15 mouse cellular contexts compared by ENCODE assay signal in the genomic region with DNA sequence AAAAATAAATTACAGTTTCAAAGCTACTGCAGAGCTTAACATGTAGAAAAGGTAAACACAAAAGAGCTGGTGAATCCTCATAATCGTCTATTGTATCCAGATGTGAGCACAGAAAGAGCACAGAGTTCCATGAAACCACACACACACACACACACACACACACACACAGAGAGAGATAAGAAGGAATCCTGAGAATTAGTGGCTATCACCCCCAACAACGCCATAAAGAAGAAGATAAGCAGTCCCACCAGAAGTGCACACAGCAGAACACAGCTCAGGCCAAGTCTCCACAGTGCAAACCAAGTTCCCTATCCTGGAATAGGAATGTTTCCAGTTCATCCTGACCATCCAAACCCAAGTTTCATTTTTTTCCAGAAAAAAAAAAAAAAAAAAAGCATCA.
"Had no signal": no experiment of that assay in that cellular context is flagged by ENCODE, and none has a peak within 500 bp of the region (broad histone marks: within the 10 kb centered on the region; RNA-seq: fewer than 3 reads in every experiment).

No protein-coding gene starts in this region.

- H3K4me1 ChIP-seq: midbrain, embryonic 10.5 days; neural tube, embryonic 15.5 days had no signal

- H3K4me2 ChIP-seq: neural tube, embryonic 15.5 days had no signal

- H3K27ac ChIP-seq: layer of hippocampus, adult 2 months; midbrain, embryonic 10.5 days; neural tube, embryonic 15.5 days had no signal

- DNase-seq: kidney, adult 8-10 months; kidney, postnatal 10 days; kidney, postnatal 4 days; lung, adult 18-20 months; lung, postnatal 4 days; midbrain, embryonic 14.5 days; retina, postnatal 1 day; right cerebral cortex, postnatal 4 days; spleen, adult 18-20 months; thymus, adult 18-20 months; thymus, postnatal 14 days had no signal

- H3K27me3 ChIP-seq: neural tube, embryonic 15.5 days had no signal

- H3K9me3 ChIP-seq: midbrain, embryonic 10.5 days; neural tube, embryonic 15.5 days had no signal

- H3K4me3 ChIP-seq: layer of hippocampus, adult 2 months; midbrain, embryonic 10.5 days; myocyte; neural tube, embryonic 15.5 days had no signal

- H3K9ac ChIP-seq: neural tube, embryonic 15.5 days had no signal
